Mouse (Mus musculus): Measurements from ENCODE around the gene Sox13. TPM values are rescaled to one million over a fixed set of nuclear protein-coding genes. Genes with fewer than 3 reads are reported as not detected.

Gene Sox13
- polyA plus RNA-seq, 1 experiment from 2014 or later = 6.0 TPM

GRCm38 (mm10) chr1:133460996-133461395, 36.8 kb upstream of the Sox13 start:
- no peaks in the 10 kb centered on the region; the same call in 1 of the 2 replicates for H3K9me3 ChIP-seq (ENCODE audit: control insufficient read depth, low read length)
- H3K9ac ChIP-seq (ENCODE audit: low read length) = no peak overlapping the region
- no peaks in the 10 kb centered on the region for H3K4me1 ChIP-seq (ENCODE audit: control insufficient read depth, insufficient read depth, low read length)
- H3K36me3 ChIP-seq (ENCODE audit: control insufficient read depth, insufficient read depth, low read length) = no peaks in the 10 kb centered on the region
- DNase-seq (ENCODE audit: low spot score) = no peak
- no peak for ATAC-seq (ENCODE audit: insufficient number of reproducible peaks, low FRiP score, low TSS enrichment, low read depth)
- H3K27me3 ChIP-seq (ENCODE audit: control insufficient read depth, insufficient read depth, low read length) = no peaks in the 10 kb centered on the region
- H3K4me3 ChIP-seq (ENCODE audit: low read depth, low read length) = no peak overlapping the region
- H3K4me2 ChIP-seq (ENCODE audit: low read depth, severe bottlenecking) = no peak overlapping the region
- no peak overlapping the region for H3K27ac ChIP-seq (replicated peaks; ENCODE audit: low read depth, low read length)

DNA sequence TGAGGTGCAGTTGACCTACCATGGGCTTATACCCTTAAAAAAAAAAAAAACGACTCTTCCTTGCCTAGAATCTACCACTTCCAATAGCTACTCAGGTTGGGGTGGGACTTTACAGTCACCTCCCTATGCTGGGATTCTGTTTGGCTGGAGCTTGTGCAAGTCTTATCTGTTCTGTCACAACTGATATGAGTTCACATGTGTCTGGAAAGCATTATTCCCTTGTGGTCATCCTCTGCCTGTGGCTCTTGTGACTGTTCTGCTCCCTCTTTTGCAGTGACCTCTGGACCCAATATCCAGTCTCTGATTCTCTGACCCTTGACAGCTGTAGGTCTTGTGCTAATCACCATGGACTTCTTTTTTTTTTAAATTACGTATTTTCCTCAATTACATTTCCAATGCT, 31.9 kb upstream of the Sox13 start:
- H3K4me3 ChIP-seq (ENCODE audit: low read depth, low read length) = no peak overlapping the region
- no peaks in the 10 kb centered on the region for H3K9me3 ChIP-seq (ENCODE audit: control insufficient read depth, low read length)
- H3K36me3 ChIP-seq (ENCODE audit: control insufficient read depth, insufficient read depth, low read length) = no peaks in the 10 kb centered on the region
- H3K4me1 ChIP-seq (ENCODE audit: control insufficient read depth, insufficient read depth, low read length) = peaks cover 9% of the 10 kb centered on the region
- no peak for DNase-seq (ENCODE audit: low spot score)
- H3K4me2 ChIP-seq (ENCODE audit: low read depth, severe bottlenecking) = no peak overlapping the region
- WGBS = 67% methylated on average over 2 of the region's 2 CpGs
- no peak overlapping the region for H3K27ac ChIP-seq (replicated peaks; ENCODE audit: low read depth, low read length)
- no peak overlapping the region for H3K9ac ChIP-seq (ENCODE audit: low read length)
- H3K27me3 ChIP-seq (ENCODE audit: control insufficient read depth, insufficient read depth, low read length) = no peaks in the 10 kb centered on the region
- no peak for ATAC-seq (ENCODE audit: insufficient number of reproducible peaks, low FRiP score, low TSS enrichment, low read depth)

DNA sequence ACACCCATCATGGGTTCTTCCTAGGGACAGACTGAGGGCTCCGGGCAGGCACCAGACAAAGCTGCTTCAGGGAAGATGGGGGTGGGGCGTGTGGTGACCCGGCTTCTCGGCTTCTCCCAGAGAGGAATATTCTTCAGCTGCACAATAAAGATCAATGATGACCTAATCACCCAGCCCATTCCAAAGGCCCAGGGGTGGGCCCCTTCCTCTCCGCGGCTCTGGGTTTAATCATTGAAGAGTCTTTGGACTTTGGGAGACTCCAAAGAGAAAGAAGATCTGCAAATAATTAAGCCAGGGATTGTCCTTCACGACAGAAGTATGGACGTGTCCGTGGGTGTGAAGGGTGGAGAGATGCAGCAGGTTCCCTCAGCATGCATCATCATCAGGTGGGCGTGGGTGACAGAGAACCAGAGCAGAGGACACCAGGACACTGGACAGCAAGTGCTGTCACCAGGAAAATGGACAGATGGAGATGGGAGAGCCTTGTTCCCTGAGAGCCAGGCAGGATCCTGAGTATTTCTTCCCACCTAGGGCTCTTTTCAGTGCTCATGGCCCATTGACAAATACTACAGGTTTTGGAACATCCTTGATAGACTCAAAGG, 28.5 kb upstream of the Sox13 start:
- no peak overlapping the region for H3K4me2 ChIP-seq (ENCODE audit: low read depth, severe bottlenecking)
- no peaks in the 10 kb centered on the region for H3K36me3 ChIP-seq (ENCODE audit: control insufficient read depth, insufficient read depth, low read length)
- no peak for DNase-seq (ENCODE audit: low spot score)
- ATAC-seq (ENCODE audit: insufficient number of reproducible peaks, low FRiP score, low TSS enrichment, low read depth) = no peak
- no peak overlapping the region for H3K4me3 ChIP-seq (ENCODE audit: low read depth, low read length)
- no peak overlapping the region for H3K9ac ChIP-seq (ENCODE audit: low read length)
- H3K4me1 ChIP-seq (ENCODE audit: control insufficient read depth, insufficient read depth, low read length) = peaks cover 16% of the 10 kb centered on the region
- no peak overlapping the region; the same call in 1 of the 2 replicates for H3K27ac ChIP-seq (replicated peaks; ENCODE audit: low read depth, low read length)
- H3K27me3 ChIP-seq (ENCODE audit: control insufficient read depth, insufficient read depth, low read length) = no peaks in the 10 kb centered on the region
- no peaks in the 10 kb centered on the region for H3K9me3 ChIP-seq (ENCODE audit: control insufficient read depth, low read length)
- 20% methylated on average over 10 of the region's 10 CpGs for WGBS

DNA sequence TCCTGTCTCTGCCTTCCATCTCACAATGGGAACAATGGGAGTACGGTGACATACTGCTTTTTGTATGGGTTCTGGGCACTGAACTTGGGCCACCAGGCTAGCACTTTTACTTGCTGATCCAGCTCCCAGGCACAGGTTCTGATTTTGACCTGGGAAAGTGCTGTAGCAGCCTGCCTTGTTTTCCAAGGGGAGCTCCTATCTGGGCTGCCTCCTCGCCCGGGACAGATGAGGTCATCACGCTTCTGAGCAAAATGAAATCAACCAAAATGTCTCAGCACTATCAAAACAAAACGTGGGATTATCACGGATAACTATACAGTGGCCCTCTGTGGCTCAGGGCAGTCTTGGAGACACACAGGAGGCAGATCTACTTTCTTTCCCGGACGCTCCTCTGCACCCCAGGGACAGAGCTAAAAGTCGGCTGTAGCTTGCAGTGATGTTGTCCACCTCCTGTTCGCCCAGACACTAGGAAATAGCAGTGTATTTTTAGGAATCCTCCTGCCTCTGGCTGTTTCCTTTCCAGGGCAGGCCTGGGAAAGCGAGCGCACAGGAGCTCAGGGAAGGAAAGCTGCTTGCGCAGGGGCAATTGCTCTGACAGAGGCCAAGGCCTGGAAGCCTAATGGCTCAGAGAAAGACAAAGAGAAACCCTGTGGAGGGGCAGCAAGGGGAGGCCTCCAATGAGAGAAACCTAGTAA, 27.8 kb upstream of the Sox13 start:
- WGBS = 72% methylated on average over 13 of the region's 13 CpGs
- H3K36me3 ChIP-seq (ENCODE audit: control insufficient read depth, insufficient read depth, low read length) = no peaks in the 10 kb centered on the region
- ATAC-seq (ENCODE audit: insufficient number of reproducible peaks, low FRiP score, low TSS enrichment, low read depth) = no peak
- H3K4me1 ChIP-seq (ENCODE audit: control insufficient read depth, insufficient read depth, low read length) = peaks cover 16% of the 10 kb centered on the region
- H3K27me3 ChIP-seq (ENCODE audit: control insufficient read depth, insufficient read depth, low read length) = no peaks in the 10 kb centered on the region
- no peaks in the 10 kb centered on the region for H3K9me3 ChIP-seq (ENCODE audit: control insufficient read depth, low read length)
- DNase-seq (ENCODE audit: low spot score) = no peak
- no peak overlapping the region for H3K4me3 ChIP-seq (ENCODE audit: low read depth, low read length)
- no peak overlapping the region for H3K4me2 ChIP-seq (ENCODE audit: low read depth, severe bottlenecking)
- no peak overlapping the region; the same call in 1 of the 2 replicates for H3K27ac ChIP-seq (replicated peaks; ENCODE audit: low read depth, low read length)
- no peak overlapping the region for H3K9ac ChIP-seq (ENCODE audit: low read length)

- Histone ChIP-seq H3K4me1 (ENCODE audit: control insufficient read depth, insufficient read depth, low read length) (peaks cover 16% of the 10 kb centered on the region), H3K27me3 (ENCODE audit: control insufficient read depth, insufficient read depth, low read length) (no peaks in the 10 kb centered on the region), H3K4me3 (ENCODE audit: low read depth, low read length) (no peak overlapping the region), H3K9ac (ENCODE audit: low read length) (no peak overlapping the region), H3K9me3 (ENCODE audit: control insufficient read depth, low read length) (no peaks in the 10 kb centered on the region), H3K4me2 (ENCODE audit: low read depth, severe bottlenecking) (no peak overlapping the region), H3K27ac (replicated peaks; ENCODE audit: low read depth, low read length) (no peak overlapping the region), H3K36me3 (ENCODE audit: control insufficient read depth, insufficient read depth, low read length) (no peaks in the 10 kb centered on the region)
- DNase-seq (ENCODE audit: low spot score) (no peak), ATAC-seq (ENCODE audit: insufficient number of reproducible peaks, low FRiP score, low TSS enrichment, low read depth) (no peak)
- 62% methylated on average over 11 of the region's 11 CpGs for WGBS
Measured at GRCm38 (mm10) chr1:133451025-133451424, 26.8 kb upstream of the Sox13 start.

DNA sequence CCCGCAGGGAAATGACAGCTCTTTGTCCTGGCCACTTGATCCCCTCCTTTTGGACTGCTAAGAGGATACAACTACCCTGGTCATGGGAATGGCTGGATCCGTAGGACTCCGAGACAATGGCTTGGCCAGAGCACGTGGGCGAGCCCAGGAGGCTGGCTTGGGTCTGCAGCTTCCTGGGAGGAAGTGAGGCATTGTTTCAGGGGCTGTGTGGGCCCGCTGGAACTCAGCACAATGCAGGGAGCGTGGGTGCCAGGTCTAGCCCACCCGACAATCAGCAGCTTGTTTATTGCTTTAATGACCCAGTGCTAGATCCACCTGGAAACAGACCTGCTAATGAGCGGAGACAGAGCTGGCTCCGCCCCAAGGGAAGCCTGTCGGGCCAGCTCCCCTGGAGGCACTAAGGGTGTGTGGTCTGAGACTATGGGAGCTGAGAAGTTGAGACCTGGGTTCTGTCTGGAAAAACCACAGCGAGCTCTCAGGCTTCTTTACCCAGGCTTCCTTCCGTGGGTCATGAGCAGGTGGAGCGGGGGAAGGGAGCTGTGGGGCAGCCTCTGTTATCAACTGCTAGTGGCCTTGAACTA, 24.3 kb upstream of the Sox13 start:
- Histone ChIP-seq H3K27ac (replicated peaks; ENCODE audit: low read depth, low read length) (no peak overlapping the region), H3K4me3 (ENCODE audit: low read depth, low read length) (no peak overlapping the region), H3K27me3 (ENCODE audit: control insufficient read depth, insufficient read depth, low read length) (no peaks in the 10 kb centered on the region), H3K9me3 (ENCODE audit: control insufficient read depth, low read length) (no peaks in the 10 kb centered on the region), H3K4me1 (ENCODE audit: control insufficient read depth, insufficient read depth, low read length) (peaks cover 16% of the 10 kb centered on the region), H3K36me3 (ENCODE audit: control insufficient read depth, insufficient read depth, low read length) (no peaks in the 10 kb centered on the region), H3K9ac (ENCODE audit: low read length) (peak overlapping the region; percentile 22; the same call in 1 of the 2 replicates), H3K4me2 (ENCODE audit: low read depth, severe bottlenecking) (0 out of 2 replicates have a peak overlapping the region, but pooled peaks have one; percentile 10)
- ATAC-seq (ENCODE audit: insufficient number of reproducible peaks, low FRiP score, low TSS enrichment, low read depth) (peak; percentile 54; the same call in 1 of the 2 replicates), DNase-seq (ENCODE audit: low spot score) (peak; percentile 52)
- 29% methylated on average over 14 of the region's 14 CpGs for WGBS

DNA sequence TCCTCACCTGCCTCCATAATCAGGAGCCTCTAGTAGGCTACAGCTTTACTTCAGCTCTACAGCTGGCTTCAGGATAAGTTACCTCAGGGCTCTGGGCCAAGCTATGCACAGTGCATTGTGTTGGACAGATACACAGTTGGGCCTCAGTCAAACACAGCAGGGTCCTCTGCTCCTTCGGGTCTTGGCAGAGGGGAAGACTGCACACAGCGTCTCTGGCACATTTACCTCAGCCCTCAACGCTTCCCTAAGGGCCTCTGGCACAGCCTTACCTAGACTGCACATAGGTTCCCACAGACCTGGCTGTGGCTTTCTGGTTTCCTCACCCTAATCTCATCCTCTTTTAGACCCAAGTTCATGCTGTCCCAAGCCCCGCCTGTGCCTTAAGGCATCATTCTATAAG, 22.1 kb upstream of the Sox13 start:
- no peak for DNase-seq (ENCODE audit: low spot score)
- Histone ChIP-seq H3K9me3 (ENCODE audit: control insufficient read depth, low read length) (no peaks in the 10 kb centered on the region), H3K4me2 (ENCODE audit: low read depth, severe bottlenecking) (no peak overlapping the region), H3K36me3 (ENCODE audit: control insufficient read depth, insufficient read depth, low read length) (no peaks in the 10 kb centered on the region), H3K27ac (replicated peaks; ENCODE audit: low read depth, low read length) (no peak overlapping the region), H3K27me3 (ENCODE audit: control insufficient read depth, insufficient read depth, low read length) (no peaks in the 10 kb centered on the region), H3K9ac (ENCODE audit: low read length) (no peak overlapping the region), H3K4me1 (ENCODE audit: control insufficient read depth, insufficient read depth, low read length) (peaks cover 7% of the 10 kb centered on the region), H3K4me3 (ENCODE audit: low read depth, low read length) (no peak overlapping the region)
- 92% methylated on average over 4 of the region's 4 CpGs for WGBS
- no peak for ATAC-seq (ENCODE audit: insufficient number of reproducible peaks, low FRiP score, low TSS enrichment, low read depth)

GRCm38 (mm10) chr1:133444315-133444714, 20.1 kb upstream of the Sox13 start:
- no peak for DNase-seq (ENCODE audit: low spot score)
- H3K9me3 ChIP-seq (ENCODE audit: control insufficient read depth, low read length) = no peaks in the 10 kb centered on the region
- H3K9ac ChIP-seq (ENCODE audit: low read length) = no peak overlapping the region
- no peak overlapping the region for H3K4me2 ChIP-seq (ENCODE audit: low read depth, severe bottlenecking)
- H3K27me3 ChIP-seq (ENCODE audit: control insufficient read depth, insufficient read depth, low read length) = no peaks in the 10 kb centered on the region
- H3K27ac ChIP-seq (replicated peaks; ENCODE audit: low read depth, low read length) = no peak overlapping the region
- no peaks in the 10 kb centered on the region for H3K36me3 ChIP-seq (ENCODE audit: control insufficient read depth, insufficient read depth, low read length)
- 88% methylated on average over 8 of the region's 8 CpGs for WGBS
- no peak for ATAC-seq (ENCODE audit: insufficient number of reproducible peaks, low FRiP score, low TSS enrichment, low read depth)
- H3K4me1 ChIP-seq (ENCODE audit: control insufficient read depth, insufficient read depth, low read length) = peaks cover 7% of the 10 kb centered on the region
- no peak overlapping the region for H3K4me3 ChIP-seq (ENCODE audit: low read depth, low read length)

Data from limb, embryonic 11.5 days (tissue).